Mouse (Mus musculus) spleen, postnatal 14 days (tissue): ENCODE results near the gene Tenm4.

Experiments used
- DNase-seq, 2 experiments: peaks; one replicate each; pipeline ENCODE4 v3.0.0; 2021 to 2022; ENCODE audit warnings: low spot score in 2 of 2

The Tenm4 gene

DNA sequence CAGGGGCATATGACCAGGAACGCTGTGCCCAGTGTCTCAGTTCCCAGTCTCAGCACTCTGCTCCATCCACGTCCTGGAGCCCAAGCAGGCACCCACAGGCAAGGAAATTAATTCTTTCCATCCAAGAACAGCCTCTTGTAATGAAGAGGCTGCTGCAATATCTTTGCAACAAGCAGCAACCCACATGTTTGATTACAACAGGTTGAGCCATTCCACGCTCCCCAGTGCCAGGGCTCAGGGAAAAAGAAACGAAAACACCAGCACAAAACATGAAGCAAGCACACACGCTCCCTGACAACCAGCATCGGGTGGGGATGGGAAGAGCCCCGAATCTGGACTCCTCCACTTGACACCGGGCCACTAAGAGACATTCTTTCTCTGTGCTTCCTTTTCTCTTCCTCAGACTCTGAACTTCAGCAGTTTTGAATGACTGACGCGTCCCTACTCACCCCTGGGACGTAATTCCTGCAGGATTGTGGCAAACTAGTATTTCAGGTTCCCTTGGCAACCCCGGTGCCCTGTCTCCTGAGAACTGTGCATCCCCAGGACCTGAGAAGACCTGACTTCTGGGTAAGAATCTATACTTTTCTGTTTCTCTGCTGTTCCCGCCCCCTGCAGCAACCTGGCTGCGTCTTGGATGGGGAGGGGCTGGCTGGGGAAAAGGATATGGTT is at the start of gene Tenm4:
TSS of gene Tenm4 (plus strand) at position 323 of the 672 bp plus-strand sequence.
- DNase-seq: no peak

DNA sequence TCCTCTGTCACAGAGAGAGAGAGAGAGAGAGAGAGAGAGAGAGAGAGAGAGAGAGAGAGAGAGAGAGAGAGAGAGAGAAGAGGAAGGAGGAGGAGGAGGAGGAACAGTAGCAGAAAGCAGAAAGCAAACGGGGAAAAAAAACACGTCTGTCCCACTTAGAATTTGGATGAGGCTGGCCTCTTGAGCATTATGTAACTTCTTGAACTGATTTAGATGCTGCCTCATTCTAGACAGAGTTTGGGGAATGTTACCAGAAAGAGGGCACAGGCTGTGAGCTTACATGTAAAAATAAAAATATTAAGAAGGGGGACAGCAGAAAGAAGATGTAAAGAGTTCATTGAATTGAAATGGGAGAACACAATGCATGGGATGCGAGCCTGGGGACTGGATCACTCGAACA is 40.3 kb upstream of the Tenm4 start:
- no peak for DNase-seq

DNA sequence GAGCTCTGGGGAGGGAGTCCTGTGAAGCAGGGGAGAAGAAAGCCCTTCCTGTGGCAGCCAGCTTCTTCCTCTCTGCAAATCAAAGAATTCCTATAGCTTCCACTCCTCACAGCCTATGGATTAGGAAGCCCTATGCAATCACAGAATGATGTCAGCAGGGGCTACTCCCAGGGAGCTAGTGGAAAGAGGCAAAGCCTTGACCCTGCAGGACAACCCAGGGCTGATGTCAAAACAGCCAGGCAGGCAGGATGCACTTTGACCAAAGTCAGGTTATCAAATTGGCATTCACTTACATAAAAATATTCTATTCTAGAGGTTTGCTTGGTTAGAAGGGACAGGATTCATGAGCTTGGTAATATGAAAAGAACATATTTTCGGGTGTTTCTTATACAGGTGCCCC is 39.9 kb upstream of the Tenm4 start:
- no peak for DNase-seq

DNA sequence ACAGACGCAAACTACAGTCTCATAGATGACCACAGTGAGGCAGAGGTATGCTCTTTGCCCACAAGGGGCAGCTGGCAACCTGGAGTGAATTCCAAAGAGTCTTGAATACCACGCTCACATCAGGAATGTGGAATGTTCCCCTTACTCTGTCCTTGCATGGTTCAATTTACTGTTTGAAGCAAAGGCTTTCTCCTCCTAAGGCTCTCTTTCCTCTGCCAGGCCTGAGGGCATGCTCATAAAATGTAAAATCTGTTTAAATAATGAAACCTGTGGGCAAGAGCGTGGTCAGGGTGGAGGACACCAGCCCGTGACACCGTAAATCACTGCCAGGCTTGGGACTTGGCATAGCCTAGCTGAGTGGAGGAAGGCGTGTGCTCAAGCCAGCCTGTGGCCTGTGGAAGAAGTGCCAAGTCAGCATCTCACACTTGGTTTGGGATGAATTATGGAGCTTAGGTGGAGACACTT is 34.5 kb upstream of the Tenm4 start:
- no peak for DNase-seq

DNA sequence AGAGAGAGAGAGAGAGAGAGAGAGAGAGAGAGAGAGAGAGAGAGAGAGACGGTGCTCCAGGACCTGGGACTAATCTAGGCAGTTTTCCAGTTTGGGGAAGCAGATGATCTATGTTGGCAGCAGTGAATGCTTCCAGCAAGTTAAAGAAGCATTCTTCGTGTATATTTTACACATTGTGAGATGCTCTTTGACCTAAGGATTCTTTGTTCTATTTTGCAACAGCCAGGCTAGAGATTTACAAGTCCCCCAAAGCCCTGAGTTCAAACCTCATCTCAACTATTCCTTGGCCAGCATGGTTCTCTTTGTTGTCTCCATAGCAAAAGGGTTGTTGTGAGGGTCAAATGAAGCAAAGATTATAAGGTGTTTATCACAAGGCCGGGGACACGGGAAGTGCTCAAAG is 29.2 kb upstream of the Tenm4 start:
- no peak for DNase-seq

DNA sequence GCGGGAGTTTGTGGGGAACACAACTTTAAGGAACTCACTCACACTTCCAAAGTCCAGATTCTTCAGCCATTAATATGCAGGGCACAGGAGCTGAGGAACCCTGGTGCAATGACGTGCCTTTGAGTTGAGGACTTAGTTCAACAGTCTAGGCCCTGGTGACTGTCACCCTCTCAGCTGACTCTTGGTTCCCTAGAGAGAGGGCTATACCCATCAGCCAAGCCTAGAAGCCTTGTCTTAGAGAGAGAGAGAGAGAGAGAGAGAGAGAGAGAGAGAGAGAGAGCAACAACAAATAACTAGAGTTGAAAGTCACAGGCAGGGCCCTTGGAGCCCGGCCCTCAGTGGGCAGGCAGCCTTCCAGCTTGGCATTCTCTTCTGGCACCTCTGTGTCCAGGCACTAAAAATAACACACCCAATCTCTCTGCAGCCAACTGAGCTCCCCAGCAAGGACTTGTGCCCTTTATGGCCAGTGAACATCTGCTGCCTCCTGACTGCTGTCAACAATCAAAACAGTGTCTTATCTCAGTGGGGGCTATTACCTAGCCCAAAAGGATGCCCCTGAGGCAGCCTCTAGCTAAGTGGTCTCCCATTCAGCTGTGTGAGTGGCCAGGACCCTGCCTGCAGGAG is 28.0 kb upstream of the Tenm4 start:
- no peak for DNase-seq

DNA sequence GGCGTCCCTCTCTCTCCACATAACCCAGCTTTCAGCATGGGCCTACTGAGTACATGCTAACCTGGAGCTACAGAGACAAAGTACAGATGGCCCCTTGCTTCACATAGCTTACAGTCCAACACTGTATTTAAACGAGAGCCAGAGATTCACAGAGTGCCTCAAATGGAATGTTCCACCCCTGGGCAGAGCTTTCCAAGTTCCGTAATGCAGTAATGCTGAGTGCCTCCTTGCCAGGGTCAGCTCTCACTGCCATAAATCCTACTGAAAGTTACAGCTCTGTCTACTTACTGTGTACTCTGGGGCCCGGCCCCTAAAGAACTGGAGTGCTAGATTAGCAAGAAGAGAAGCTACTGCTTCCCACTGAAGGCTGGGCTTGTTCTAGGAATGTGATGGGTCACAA is 23.6 kb upstream of the Tenm4 start:
- DNase-seq: no peak

DNA sequence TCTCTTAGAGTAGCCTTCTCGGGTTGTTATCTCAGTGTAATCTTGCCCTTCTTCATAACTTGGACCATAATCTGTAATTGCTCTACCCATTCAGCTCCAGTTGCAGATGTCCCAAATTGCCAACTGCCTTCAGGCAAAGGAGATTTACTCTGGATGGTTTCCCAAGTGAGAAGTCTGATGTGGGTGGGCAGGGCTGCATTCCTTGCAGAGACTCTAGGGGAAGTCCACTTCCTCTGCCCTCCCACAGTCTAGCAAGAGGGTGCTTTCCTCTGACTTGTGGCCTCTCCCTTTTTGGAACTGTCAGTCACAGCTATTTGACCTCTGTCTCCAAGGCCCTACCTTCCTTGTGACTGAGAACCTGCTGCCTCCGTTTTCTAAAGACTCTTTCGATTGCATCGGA is 22.9 kb upstream of the Tenm4 start:
- no peak for DNase-seq

DNA sequence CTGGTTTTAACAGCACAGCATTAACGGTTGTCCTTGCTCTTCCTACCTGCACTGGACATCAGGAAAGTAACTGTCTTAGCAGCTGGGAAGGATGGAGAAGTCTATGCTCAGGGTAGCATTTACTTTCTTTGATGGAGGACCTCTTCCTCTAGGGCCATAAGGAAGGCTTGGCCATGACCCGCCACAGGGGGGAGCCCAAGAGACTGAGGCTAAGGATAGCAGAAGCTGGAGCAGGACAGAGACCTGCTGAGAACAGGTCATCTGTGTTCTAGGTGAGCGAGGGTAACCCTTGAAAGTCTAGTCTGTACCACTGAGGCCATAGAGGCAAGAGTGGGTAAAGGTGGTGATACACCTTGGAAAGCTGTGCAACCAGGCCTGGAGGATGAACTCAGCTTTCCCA is 19.8 kb upstream of the Tenm4 start:
- peak; percentile 12 to 48 for DNase-seq

DNA sequence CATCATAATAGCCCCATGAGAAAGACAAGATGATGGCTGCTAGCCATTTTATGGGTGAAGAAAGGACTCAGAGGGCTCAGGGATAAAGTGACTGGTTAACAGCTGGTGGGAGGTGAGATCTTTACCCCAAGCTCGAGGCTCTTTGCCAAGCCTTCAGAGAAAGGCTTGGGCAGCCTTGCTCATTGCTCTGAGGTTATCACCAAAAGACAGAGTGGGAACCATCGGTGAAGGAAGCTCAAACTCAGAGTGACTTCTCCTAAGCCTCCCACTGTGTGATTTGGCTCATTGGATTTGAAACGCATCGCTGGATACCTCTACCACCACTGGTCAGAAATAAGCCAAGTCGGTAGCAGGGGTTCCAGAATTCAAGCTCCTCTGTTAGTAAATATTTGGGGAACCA is 19.1 kb upstream of the Tenm4 start:
- no peak for DNase-seq

DNA sequence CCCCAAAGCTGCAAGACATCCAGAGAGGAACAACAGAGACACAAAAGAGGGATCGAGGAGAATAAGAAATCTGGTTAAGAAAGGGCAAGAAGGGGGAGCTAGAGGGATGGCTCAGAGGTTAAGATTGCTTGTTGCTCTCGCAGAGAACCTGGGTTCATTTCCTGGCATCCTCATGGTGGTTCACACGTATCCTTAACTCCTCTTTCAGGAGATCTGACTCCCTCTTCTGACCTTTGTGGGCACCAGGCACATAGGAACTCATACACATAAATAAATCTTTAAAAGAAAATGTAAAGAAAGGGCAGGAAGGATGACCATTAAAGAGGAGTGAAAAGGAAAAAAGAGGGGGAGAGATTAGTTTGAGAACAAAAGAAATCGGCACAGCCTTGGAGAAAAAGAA is 18.6 kb upstream of the Tenm4 start:
- DNase-seq: no peak

DNA sequence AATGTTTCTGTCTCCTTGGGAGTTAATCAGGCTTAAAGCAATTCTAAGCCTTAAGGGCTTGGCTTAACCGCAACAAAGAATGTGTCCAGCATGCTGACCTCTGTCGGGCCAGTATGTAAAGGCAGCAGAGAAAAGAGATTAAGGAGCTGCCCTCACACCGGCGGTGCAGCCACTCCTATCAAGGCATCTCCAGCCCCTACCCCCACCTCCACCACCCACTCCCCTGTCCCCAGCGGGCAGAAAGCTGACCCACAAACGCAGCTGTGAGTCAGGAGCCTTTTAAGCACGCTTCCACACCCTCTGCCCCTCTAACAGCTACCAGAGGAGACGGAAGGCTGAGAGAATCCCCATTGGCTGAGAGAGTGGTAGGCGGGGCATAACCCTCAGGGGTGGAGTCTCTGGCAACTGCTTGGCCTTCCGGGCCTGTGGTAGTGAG is 18.1 kb upstream of the Tenm4 start:
- DNase-seq: no peak

DNA sequence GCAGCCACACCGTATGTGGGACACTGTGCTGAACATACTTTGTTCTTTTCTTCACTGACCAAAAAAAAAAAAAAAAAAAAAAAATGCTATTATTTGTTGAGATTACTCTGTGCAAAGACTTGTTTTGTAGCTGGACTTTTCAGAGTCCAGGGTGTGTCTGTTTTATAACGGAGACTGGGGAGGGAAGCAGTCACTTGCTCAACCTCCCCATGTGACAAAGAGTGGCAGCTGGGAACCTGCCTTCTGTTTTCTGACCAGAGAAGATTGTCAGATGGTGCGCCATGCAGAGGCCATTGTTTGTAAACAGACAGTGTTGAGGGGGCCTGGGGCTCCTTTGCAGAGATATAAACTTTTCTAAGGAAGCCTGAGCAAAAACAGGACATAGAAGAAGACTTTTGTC is 17.0 kb upstream of the Tenm4 start:
- DNase-seq: no peak

DNA sequence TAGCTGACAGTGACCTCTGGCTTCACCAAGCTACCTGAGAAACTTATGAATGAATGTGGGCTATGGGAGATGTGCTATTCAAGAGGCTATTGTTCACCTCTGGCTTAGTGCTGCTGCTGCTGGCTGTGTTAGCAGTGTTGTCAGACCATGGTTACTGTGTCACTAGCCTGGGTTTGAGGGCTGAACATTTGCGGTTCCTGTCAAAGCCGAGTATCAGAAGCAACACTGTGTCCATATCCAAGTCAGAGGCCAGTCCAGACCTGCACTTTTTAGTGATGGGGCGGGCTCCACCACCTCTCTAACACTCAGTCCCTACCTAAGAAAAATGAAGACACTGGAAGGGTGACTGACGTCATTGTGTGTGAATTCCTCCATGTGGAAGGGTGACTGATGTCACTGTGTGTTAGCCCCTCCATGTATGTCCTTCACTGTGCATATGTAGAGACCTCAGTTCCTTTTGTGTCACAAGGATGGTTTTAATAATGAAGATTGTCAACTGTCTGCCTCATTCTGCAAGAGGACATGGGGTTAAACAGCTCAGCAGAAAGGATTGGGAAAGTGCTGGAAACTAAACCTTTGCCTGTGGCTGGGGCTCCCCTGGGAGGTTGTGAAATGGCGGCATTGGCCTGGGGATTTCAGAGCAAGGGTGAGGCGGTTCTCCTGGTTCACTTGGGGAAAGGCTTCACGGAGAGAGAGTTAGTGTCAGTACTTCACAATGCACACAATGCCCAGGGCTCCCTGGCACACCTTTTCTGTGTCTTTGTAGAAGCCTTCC is 14.4 kb upstream of the Tenm4 start:
- no peak for DNase-seq

DNA sequence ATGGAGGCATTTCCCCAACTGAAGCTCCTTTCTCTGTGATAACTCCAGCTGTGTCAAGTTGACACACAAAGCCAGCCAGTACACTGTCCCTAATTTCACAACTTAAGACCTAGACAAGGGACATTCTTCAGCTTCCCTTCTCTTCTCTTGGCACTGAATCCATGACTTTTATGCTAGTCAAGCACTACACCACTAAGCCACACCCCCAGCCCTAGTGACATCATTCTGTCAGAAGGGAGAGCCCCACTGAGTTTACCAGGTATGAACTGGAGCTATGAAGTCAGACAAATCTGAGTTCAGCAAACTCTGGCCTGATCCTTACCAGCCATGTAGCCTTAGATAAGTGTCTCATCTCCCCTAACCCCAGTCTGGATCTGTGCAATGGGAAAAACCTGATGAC is 6.9 kb upstream of the Tenm4 start:
- no peak for DNase-seq

DNA sequence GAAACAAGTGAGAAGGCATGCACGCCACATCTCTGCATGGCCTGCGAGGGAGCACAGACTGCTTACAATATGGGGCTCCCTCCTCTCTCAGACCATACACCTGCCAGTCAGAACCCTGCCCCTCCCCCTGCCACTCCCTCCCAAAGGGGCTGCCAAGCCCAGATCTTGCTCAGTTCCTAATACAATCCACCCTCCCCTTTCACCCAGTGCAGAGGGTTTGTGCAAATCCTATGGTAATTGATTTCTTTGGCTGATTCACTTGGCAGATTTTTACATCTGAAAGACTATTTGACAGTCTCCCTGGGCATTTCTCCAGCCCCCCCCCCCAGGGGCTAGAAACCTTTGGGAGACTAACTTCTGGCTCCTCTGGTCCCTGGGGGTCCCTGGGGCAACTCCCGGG is 2.1 kb upstream of the Tenm4 start:
- no peak for DNase-seq

DNA sequence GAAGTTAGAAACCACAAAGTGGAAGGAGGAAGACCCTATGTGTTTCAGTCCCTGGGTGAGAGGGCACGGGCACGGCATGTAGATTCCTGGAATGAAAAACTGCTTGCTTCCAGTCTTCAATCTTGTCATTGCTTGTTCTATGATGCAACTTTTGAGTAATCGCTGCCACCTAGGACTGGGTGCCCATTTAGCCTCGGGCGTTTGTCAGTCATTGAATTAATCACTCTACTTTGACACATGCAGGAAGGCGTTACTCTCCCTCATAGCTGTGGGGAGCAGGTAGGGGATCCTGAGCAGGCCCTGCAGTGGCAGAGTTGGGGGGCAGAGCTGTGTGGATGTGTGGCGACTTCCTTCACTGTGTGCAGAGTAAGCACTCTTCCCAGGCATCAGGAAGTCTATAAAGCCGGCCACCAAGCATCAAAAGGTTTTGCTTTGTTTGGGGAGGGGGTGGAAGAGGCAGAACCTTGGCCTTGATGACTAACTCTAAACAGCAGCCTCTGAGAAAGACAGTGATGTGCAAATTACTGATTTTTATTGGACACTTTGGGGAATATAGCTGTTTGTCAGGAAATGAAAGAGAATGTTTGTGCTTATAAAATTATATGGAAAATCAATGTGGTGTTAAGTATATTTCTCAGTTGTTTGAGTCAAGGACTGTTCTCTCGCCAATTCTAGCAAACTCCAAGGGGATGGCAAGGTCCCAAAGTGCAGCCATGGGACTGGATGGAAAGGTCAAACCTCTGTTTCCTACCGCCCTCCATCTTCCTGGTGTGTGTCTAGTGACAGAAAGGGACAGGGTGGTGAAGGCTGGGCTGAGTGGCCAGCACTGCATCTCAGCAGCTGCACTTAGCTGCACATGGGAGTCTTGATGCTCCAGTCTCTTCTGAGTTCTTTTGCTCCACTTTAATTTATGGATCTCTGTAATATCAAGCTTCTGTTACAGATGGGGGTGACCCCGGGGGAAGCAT is 834 bp downstream of the Tenm4 start:
- DNase-seq: no peak

DNA sequence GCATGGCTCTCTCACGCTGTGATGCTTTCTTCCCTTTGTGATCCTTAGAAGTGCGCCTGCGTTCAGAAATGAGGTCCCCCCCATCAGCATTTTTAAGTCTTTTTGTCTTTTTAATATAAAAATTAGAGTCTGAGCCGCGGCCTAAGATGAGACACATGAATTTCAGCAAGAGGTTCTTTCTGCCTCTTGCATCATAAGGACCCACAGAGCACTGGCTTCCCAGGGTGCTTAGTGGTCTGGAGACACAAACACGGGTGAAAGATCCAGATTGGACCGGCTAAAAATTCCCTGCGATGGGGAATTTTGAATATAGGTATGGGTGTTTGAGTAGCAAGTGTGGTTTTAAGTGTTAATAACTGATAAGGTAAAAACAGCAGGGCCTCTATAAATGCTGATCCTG is 5.7 kb downstream of the Tenm4 start:
- no peak for DNase-seq

DNA sequence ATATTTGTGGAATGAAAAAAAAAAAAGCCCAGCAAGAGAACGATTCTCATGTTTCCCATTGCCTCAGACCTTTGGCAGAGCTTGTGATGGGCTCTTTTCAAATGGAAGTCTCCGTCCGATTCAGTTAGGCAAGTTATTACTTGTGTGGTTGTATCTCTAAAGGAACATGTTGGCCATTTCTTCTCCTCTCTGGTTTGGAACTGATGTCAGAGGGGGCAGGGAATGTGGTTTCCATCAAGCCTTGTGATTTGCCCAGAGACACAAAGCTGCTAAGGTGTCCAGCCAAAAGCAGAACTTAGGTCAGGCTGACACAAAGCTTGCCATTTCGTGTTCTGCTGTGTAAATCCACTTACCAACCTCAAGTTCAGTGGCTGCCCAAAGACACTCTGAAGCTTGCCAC is 10.7 kb downstream of the Tenm4 start:
- DNase-seq: no peak

DNA sequence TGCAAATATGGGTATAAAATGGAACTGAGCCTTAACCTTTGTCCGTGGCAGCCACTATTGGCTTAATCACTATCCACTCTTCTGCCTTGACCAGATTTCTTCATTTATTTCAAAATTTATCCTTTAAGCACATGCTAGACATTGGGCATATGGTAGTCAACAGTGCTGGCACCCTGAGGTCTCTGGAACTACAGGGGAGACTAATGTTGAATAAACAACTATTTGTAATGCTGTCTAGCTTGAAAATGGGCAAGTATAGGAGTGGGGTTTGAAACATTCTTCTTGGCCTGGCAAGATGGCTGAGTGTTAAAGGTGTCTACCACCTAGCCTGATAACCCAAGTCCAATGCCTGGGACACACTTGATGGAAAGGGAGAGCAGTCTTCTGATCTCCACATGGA is 12.1 kb downstream of the Tenm4 start:
- DNase-seq: no peak

DNA sequence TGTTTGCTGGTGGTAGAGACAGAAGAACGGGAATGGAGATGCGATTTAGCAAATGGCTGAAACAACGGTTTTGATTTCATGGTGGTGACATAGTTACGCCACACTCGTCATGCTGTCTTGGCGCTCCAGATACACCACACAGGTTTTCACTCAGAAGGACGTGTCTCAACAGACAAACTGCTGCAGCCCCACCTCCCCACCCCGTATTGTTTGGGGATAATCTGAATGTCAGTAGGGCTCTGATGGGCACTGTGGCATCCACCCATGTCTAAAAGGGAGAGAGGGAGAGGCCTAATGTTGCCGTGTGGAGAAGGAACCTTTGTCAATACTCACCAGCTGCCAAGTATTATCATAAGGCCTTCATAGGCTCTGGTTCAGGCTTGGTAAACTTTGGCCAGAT is 14.4 kb downstream of the Tenm4 start:
- DNase-seq: no peak
